Mouse (Mus musculus) testis, postnatal 14 days (tissue): ENCODE measurements around the gene Gm36028.

Experiments used
- DNase-seq: peaks from one replicate; pipeline ENCODE4 v3.0.0; 2021; ENCODE audit warnings: low spot score

The Gm36028 gene

DNA sequence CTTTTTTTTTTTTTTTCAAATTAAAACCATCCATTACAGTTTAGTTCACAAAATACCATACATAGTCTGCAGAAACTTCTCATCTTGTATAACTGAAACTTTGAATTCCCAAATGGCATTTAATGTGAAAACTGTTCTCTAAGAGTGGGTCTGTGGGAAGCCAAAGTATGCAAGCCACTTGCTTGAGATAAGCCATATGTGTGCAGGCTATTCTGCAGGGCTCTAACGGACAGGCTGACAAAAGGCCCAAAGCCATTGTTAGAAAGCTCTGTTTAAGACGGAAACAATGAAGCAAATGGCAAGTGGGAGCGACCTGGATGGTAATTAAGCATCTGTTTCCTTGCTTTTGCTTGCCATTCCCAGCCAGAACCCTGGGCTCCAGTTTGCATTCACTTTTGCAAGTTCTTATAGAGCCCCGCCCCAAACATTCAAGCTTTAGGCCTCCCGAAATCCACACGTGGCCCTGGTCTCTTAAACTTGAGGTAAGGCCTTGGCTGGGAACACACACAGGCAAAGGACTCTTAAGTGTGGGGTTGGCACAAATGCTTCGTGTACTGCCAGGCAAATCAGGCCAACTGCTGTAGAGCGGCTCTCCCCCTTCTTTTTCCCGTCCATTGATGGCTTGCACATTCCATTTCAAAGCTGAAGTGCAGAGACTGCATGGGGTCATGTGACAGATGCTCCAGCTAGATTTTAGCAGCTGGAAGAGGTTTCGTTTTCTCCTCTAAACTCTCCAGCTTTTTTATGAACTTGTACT is 51.9 kb downstream of the Gm36028 start:
- DNase-seq = peak; percentile 38

GRCm38 (mm10) chr16:37807269-37807668 is 53.7 kb downstream of the Gm36028 start:
- no peak for DNase-seq

GRCm38 (mm10) chr16:37805746-37806495 is 55.0 kb downstream of the Gm36028 start:
- DNase-seq = no peak

- DNase-seq = no peak
Measured at GRCm38 (mm10) chr16:37803387-37803950, 57.5 kb downstream of the Gm36028 start.

DNA sequence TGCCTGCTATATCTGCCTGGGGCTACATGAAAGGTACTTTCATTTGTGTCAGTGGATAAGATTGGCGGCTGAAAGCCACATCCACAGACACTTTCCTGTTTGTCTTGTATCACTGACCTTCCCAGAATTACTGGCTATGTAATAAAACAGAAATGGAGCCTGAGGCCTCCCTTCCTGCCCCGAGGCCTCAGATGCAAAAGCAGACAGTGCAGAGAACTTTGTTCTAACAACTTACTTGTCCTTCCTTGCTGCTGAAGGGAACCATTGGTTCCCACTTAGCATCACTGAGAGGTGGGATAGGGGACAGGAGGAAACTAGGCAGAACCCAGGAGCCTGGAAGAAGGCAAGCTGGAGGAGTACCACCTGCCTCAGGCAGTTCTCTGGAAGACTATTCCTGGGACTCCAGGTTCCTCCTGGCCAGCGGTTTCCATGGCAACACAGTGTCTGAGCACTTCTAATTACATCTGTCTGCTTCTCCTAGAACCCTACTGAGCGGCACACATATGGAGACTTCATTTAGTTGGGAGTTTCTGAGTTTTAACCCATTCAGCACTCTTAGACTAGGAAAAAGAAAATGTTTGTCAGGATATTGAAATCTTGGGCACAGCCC is 58.2 kb downstream of the Gm36028 start:
- DNase-seq = no peak

GRCm38 (mm10) chr16:37801097-37801496 is 59.8 kb downstream of the Gm36028 start:
- no peak for DNase-seq
